Mouse (Mus musculus) G1E-ER4 (cell line): ENCODE measurements around the gene Procr. TPM values are rescaled to one million over a fixed set of nuclear protein-coding genes. Genes with fewer than 3 reads are reported as not detected.
"Not testable (repeated sequence)": the region's sequence is repeated elsewhere in the genome, so short reads cannot be mapped to it uniquely, and the experiment has no call there.

ENCODE experiments used
- GATA1 ChIP-seq: IDR thresholded peaks from one replicate; pipeline ENCODE4 v1.8.0; 2012; ENCODE audit warnings: low read length, inconsistent platforms
- polyA plus RNA-seq: library from polyadenylated mRNA; stranded (reverse); fragments of >175 nt; gene quantifications from 2 replicates; pipeline ENCODE4 v1.2.3, GENCODE M21; 2012

The Procr gene
- 0.06 and 0.15 TPM in 2 replicates for polyA plus RNA-seq

DNA sequence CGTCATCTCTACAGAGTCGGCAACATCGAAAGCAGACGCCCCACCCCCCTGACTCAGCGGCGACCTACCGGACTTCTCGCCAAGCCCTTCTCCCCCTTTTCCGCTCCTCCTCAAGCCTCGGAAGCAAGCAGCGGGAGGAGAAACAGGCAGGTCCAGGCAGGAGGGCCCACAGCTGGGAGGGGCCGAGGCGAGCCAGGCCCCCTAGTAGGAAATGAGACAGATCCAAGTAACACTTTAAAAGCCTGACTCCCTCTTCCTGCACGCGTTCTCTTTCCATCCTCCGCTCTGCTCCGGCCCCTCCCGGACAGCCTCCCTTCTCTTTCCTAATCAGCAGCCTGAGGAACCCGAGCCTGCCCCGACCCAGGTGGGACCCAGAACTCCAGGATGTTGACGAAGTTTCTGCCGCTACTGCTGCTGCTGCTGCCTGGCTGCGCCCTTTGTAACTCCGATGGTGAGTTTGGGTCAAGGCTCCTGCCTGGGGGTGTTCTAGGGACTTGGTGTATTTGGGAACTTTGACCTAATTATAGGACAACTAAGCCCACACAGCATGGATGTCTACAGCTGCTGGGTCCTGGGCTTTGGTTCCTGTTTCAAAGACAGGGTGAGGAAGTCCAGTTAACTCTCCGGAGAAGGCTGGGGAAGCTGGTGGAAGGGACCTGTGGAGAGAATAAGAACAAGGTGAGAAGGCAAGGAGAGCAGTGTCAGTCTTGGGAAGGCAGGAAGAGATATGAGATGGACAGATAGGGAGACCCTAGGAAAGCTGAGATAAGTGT lies at the start of gene Procr:
Procr (plus strand) TSS at position 104 of the 773 bp plus-strand sequence.
- TF ChIP-seq GATA1 = no peak

DNA sequence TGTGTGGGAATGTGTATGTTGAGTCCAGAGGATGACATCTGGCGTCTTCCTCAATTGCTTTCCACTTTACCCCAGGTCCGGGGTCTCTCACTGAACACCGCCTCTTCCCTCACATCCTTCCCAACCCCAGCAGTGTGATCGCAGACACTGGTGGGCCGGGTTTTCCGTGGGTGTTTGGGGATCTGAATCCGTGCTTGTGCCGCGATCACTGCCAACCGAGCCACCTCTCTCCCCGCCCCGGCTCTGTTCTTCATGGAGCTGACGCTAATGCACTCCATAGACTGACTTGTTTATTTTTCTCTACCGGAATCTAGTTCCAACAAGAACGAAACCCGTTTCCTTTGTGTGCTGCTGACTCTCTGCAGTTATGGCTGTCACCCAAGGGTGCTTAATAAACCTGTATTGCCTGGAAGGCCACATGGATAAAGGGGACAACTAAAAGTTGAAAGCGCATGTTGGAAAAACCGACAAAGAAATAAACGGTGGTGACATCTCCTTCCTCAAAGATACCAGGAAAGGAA lies 49.5 kb upstream of the Procr start:
- TF ChIP-seq GATA1 = no peak

DNA sequence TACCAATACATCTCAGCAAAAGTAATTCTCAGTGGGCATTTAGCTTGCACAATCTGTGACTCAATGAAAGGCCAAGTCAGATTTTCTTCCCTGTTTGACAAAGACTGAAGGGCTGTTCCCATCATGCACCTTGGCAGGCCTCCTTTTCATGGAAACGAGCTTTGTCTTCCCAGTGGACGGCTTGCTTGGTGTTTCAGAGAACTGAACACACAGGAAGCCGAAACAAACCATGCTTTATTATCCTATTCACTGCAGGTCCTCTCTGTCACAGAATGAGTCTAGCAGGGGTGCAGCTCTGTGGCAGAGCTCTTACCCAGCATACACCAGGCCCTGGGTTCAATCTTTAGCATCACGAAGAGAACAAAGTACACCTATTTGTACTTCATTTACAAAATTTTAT lies 47.3 kb upstream of the Procr start:
- no peak for TF ChIP-seq GATA1

DNA sequence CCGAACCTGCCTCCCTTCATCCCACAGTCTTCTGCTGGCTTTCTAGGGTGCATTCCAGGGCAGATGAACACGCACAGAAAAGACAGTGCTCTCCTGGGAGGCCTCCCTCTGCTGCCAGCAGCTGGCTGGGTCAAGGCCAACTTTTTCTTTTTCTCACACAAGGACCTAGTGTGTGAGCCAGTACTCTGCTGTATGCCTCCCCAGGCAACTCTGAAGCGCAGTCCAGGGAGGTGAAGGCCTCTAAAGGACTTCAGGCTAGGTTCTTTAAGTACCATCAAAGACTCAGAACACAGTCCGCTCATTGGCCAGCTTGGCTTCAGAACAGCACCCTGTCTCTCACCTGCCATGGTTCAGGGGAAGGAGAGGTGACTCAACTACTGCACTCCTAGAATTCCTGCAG lies 43.7 kb upstream of the Procr start:
- TF ChIP-seq GATA1 = no peak

DNA sequence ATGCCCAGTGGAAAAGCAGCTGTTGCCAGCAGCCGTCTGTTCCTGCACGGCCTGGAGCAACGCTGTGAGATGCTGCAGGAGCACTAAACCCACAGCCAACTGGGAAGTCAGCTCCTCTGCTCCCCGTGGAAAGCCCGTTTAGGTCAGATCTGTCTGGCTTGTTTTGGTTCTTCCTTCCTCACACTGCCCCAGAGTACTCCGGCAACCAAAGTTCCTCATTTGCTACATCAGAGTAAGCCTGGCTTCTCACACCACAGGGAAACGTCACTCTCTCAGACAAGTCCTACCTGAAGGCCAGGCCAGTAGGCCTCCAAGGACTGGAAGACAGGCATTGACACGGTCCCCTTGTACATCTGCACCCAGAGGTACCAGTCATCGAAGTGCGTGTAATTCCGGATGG lies 40.4 kb upstream of the Procr start:
- TF ChIP-seq GATA1 = no peak

DNA sequence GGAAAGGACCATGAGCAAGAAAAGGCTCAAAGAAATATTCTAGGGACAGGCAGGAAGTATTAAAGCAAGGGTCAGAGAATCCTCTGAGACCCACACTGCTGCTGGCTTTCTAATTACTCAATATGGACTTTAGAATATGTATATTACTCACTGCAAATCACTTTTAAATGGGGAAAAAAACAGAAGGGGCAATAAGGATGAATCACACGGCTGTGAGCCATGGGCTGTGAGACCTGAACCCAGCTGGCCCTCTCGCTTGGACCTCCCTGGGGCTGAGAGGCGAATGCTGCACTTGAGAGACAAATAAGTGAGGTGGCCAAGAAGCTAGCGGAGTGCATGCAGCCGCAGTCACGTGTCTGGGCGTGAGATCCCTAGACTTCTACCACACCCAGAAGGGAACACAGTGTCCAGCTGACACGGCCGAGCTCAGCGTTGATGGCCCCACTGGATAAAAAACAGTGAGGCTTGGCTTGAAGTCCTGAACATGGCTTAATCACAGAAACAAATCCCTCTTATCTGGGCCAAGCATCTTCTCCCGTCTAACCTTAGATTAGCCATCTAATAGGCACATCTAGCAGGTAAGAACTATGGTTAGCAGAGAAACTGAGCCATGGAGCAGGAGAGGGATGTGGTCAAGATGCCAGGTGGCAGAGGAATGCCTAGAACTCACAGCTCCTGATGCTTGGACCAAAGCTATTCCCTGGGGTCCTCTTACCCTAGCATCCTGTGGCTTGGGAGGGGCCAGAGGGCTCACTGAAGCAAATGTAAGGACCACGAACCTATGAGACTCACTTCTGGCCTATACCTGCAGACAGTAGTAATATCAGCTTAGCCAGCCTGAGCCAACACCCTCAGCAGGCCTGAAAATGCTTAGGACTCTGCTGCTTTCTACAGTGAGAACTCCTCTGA lies 33.6 kb upstream of the Procr start:
- TF ChIP-seq GATA1 = no peak

DNA sequence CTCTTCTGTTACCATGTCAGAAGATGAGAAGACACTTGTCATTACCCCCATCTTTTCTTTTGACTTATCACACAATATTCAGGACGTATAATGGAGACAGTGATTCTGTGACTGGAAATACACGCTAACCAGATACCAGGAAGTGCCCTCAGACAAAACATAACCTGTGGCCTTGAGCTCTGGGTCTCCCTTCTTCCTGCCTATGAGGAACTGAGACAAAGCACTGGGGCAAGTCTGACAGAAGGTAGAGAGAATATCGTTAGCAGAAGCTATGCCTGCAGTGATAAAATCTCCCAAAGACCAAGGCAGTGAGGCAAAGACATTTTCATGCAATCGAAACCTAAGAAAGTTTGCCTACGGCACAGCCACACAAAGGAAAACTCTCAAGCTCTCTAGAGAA lies 30.3 kb upstream of the Procr start:
- no peak for TF ChIP-seq GATA1

DNA sequence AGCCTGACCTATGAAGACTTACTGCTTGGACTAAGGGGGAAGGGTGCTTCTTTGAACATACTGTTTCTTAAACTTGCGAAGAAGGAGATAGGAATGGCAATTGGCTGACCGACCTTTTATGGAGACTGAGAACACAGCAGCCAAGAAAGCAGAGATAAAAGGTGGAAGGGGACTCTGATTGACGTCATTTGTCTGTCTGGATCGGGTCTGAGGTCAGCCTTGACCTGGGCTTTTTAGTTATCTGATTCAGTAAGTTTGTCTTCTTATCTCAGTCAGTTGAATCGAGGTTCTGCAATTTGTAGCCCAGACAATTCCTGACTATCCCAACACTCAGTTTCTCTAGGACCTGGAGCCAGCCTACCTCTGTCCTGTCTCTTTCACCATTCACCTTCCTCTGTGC lies 26.9 kb upstream of the Procr start:
- no peak for TF ChIP-seq GATA1

DNA sequence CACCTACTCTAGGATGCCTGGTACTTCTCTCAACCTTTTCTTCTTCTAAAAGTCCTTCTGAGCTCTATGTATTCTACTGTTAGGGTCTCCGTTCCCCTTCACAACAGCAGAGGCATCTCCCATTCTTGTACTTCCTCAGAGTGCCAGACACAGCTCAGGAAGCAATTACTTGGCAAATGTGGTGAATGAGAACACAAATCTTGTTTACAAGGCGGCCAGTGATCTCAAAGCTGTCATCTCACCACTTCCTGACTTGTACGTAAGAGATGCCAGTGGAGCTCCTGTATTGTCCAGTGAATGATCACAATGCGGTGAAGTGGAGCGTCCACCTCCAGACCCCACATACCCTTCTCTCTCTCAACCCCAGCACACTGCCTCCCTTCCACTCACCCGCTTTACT lies 26.4 kb upstream of the Procr start:
- TF ChIP-seq GATA1 = no peak

DNA sequence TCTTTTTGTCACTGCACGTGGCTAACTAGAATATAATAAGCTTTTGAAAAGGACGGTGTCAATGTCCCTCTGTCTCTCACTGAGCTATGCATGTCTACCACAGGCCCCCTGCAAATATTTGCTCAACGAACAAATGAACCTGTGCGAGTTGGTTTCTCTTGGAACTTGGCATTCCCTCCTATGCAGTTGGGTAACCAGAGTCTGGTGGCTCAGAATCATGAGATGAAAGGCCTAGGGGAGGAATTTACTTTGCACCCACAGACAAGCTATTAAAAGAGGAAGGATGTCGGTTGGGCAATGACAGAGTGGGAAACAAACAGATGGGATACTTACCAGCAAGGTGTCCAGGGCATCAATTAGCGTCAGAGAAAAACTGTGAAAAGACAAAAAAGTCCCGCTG lies 24.6 kb upstream of the Procr start:
- no peak for TF ChIP-seq GATA1

DNA sequence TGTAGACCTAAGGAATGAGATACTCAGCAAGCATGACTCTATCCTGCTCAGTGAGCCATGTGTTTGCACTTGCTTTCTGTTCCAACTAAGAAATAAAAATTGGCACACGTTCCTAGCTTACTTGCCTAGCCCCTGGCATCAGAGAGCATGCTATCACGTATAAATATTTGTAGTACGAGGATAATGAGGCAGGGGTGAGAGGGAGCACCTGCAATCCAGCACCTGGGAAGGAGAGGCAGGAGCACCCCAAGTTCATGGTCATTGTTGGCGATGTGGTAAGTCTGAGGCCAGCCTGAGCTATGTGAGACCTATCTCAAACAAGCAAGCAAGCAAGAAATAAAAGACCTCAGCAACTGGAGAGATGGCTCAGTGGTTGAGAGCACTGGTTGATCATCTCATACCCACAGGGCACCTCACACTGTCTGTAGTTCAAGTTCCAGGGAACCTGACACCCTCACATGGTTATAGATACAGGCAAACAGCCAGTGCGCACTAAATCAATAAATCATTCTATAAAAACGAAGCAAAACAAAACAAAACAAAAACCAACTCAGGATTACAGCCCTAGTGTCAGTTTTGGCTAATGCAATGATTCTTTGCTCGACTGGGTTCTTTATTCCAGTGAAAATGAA lies 23.0 kb upstream of the Procr start:
- TF ChIP-seq GATA1 = no peak

DNA sequence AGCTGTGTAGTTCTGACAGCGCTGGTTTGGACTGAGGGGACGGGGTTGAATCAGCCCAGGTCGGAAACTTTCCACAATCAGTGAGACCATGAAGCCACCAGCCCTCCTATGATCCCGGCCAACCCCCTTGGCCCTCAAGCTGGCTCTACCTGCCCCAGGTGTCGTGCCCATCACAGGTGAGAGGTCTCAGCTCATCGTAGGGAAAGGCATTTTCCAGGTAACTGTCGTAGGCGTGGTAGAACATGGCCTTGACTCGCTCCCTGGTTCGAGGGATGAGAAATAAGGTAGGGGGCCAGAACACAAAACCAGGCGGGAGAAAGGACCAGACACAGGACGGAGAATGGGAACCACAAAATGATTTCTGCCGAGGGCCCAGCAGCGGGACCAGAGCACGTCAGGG lies 22.2 kb upstream of the Procr start:
- TF ChIP-seq GATA1 = no peak

DNA sequence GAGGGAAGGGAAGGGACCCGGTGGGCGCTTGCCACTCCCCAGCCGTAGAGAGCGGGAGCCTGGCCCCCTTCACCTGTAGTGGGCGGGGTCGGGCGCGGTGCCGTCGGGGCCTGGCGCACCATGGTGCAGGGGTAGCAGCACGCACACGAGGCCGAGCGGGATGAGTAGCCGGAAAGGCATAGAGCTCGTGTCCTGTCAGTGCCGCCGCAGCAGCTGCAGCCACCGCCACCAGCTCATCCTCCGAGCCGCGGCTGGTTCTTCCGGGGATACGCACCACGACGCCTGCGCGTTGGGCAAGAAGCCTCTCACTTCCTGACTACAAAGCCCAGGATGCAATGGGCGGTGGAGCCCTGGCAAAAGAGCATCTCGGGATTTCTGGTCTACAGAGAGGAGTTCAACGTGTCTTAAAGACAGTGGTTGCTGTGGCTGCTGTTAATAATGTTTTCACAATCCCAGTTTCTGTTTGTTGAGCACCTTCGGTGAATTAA lies 21.7 kb upstream of the Procr start, which contains the start of gene Edem2:
Edem2 (minus strand) TSS at position 318 of the 488 bp plus-strand sequence.
- no peak for TF ChIP-seq GATA1

DNA sequence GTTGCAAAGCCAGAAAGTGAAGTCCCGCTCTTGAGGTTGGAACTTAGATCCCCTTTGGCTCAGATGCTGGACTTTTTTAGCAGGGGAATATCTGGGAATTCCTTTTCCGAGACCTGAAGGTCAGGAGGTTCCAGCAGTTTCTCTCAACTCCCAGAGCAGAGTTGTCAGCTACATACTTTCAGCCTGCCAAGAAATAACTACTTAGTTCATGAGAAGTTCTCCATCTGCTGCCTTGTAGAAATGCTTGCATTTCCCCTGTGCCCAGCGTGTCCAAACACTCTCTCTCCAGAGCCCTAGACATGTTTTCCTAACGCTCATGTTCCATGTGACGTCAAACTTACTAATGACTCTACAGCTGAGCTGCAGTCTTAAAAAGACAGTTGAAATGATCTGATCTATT lies 15.8 kb upstream of the Procr start:
- no peak for TF ChIP-seq GATA1

DNA sequence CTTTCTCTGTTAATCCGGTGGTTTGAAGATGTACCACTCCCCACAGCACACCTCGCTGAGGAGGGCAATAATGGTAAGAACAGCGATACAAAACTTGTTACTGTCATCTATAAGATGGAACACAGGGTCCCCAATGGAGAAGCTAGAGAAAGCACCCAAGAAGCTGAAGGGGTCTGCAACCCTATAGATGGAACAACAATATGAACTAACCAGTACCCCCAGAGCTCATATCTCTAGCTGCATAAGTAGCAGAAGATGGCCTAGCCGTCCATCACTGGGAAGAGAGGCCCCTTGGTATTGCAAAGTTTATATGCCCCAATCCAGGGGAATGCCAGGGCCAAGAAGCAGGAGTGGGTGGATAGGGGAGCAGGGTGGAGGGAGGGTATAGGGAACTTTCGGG lies 15.2 kb upstream of the Procr start, which contains the start of gene Gm17581:
Gm17581 (minus strand) TSS at position 101 of the 400 bp plus-strand sequence.
- not testable (repeated sequence) for TF ChIP-seq GATA1
